Mouse (Mus musculus) forebrain, embryonic 14.5 days (tissue): ENCODE data around the gene H3f3a. TPM values are rescaled to one million over a fixed set of nuclear protein-coding genes. Genes with fewer than 3 reads are reported as not detected.

Experiments used
- polyA plus RNA-seq: library from polyadenylated mRNA; unstranded; fragments of >200 nt; fragmentation: Nextera tagmentation; extraction: Ambion mirVana; gene quantifications from 2 replicates; pipeline ENCODE4 v1.2.1, GENCODE M21; 2014

Gene H3f3a
- polyA plus RNA-seq, 1 experiment from 2014 or later = 4,992 TPM

Other genes with a start within 250 kb of the H3f3a start
- 118 and 127 TPM in 2 replicates for gene Parp1, start 245.0 kb downstream of the H3f3a start, polyA plus RNA-seq
- 17.7 and 21.3 TPM in 2 replicates for gene Lin9, start 172.8 kb downstream of the H3f3a start, polyA plus RNA-seq
- 0.14 and 0.27 TPM in 2 replicates for gene Mixl1, start 116.9 kb downstream of the H3f3a start, polyA plus RNA-seq
- gene Acbd3, start 87.9 kb downstream of the H3f3a start, polyA plus RNA-seq = 17.2 and 18.1 TPM in 2 replicates
- 22.7 and 25.5 TPM in 2 replicates for gene Sde2, start 37.2 kb upstream of the H3f3a start, polyA plus RNA-seq
- gene Lefty2, start 79.2 kb upstream of the H3f3a start, polyA plus RNA-seq = 2.4 and 2.5 TPM in 2 replicates
- gene Pycr2, start 90.3 kb upstream of the H3f3a start, polyA plus RNA-seq = 83.2 and 94.0 TPM in 2 replicates
- 0.15 and 0.56 TPM in 2 replicates for gene Lefty1, start 121.1 kb upstream of the H3f3a start, polyA plus RNA-seq
- gene Tmem63a, start 128.4 kb upstream of the H3f3a start, polyA plus RNA-seq = 1.1 and 1.3 TPM in 2 replicates
- gene Ephx1, start 207.0 kb upstream of the H3f3a start, polyA plus RNA-seq = 4.1 and 5.5 TPM in 2 replicates
- gene 9130409I23Rik, start 237.3 kb upstream of the H3f3a start, polyA plus RNA-seq = not detected in 2 replicates